8 mouse cellular contexts compared by ENCODE assay signal in genomic region chr11:60384762-60385421, GRCm38 (mm10). TPM values are rescaled to one million over a fixed set of nuclear protein-coding genes. Genes with fewer than 3 reads are reported as not detected.
DNase-seq lines count a peak whose midpoint lies in the region; ATAC-seq lines count a peak whose summit lies in the region.

No protein-coding gene starts in this region.

- no peak overlapping the region for H3K9ac ChIP-seq in kidney, embryonic 16.5 days (replicated peaks; ENCODE audit: low read length)
- peak overlapping the region; percentile 20; the same call in 1 of the 2 replicates for H3K9ac ChIP-seq in midbrain, embryonic 15.5 days

- no peak for DNase-seq in kidney, postnatal 36 days
- DNase-seq in forebrain, embryonic 10.5 days (ENCODE audit: extremely low spot score, low spot score), result peak; percentile 24
- peak; percentile 44 for DNase-seq in layer of hippocampus, adult 9-10 months (ENCODE audit: low spot score)
- no peak for DNase-seq in urinary bladder, postnatal 25 days (ENCODE audit: low spot score)
- DNase-seq in yolk sac, embryonic 10.5 days (ENCODE audit: low spot score), result no peak
- DNase-seq in lung, postnatal 10 days, result no peak

- no peaks in the 10 kb centered on the region for H3K36me3 ChIP-seq in kidney, embryonic 16.5 days (ENCODE audit: insufficient read depth, low read length)
- H3K36me3 ChIP-seq in forebrain, embryonic 10.5 days (replicated peaks), result no peaks in the 10 kb centered on the region
- no peaks in the 10 kb centered on the region for H3K36me3 ChIP-seq in midbrain, embryonic 15.5 days (replicated peaks)

- H3K9me3 ChIP-seq in kidney, embryonic 16.5 days (ENCODE audit: low read length), result no peaks in the 10 kb centered on the region
- H3K9me3 ChIP-seq in forebrain, embryonic 10.5 days, result no peaks in the 10 kb centered on the region
- H3K9me3 ChIP-seq in midbrain, embryonic 15.5 days, result no peaks in the 10 kb centered on the region

- H3K27me3 ChIP-seq in kidney, embryonic 16.5 days (ENCODE audit: insufficient read depth, low read length), result no peaks in the 10 kb centered on the region
- peaks cover 20% of the 10 kb centered on the region for H3K27me3 ChIP-seq in forebrain, embryonic 10.5 days (ENCODE audit: poor library complexity, severe bottlenecking)
- no peaks in the 10 kb centered on the region for H3K27me3 ChIP-seq in midbrain, embryonic 15.5 days (replicated peaks)

- 8% methylated on average over 16 of the region's 16 CpGs for WGBS in kidney, embryonic 16.5 days
- 6% methylated on average over 16 of the region's 16 CpGs for WGBS in forebrain, embryonic 10.5 days
- 2% methylated on average over 16 of the region's 16 CpGs for WGBS in midbrain, embryonic 15.5 days

- H3K27ac ChIP-seq in kidney, embryonic 16.5 days (ENCODE audit: low read length), result no peak overlapping the region
- H3K27ac ChIP-seq in forebrain, embryonic 10.5 days, result peak overlapping the region; percentile 71
- H3K27ac ChIP-seq in midbrain, embryonic 15.5 days, result peak overlapping the region; percentile 83

- no peak for ATAC-seq in kidney, embryonic 16.5 days (ENCODE audit: low FRiP score, low TSS enrichment)
- ATAC-seq in midbrain, embryonic 15.5 days (replicated peaks), result peak; percentile 85

- H3K4me3 ChIP-seq in kidney, embryonic 16.5 days (ENCODE audit: low read length), result no peak overlapping the region
- H3K4me3 ChIP-seq in forebrain, embryonic 10.5 days, result peak overlapping the region; percentile 39
- H3K4me3 ChIP-seq in midbrain, embryonic 15.5 days, result peak overlapping the region; percentile 18

- no peaks in the 10 kb centered on the region for H3K4me1 ChIP-seq in kidney, embryonic 16.5 days (ENCODE audit: insufficient read depth, low read length)
- H3K4me1 ChIP-seq in forebrain, embryonic 10.5 days, result peaks cover 22% of the 10 kb centered on the region
- peaks cover 20% of the 10 kb centered on the region for H3K4me1 ChIP-seq in midbrain, embryonic 15.5 days

- H3K4me2 ChIP-seq in kidney, embryonic 16.5 days (replicated peaks; ENCODE audit: low read depth, low read length), result peak overlapping the region; percentile 19; the same call in 1 of the 2 replicates
- peak overlapping the region; percentile 46 for H3K4me2 ChIP-seq in midbrain, embryonic 15.5 days

RNA-seq across cellular contexts. Expression of gene Drc3, which starts 31.8 kb away (rescaled TPM):
- 2.1 and 2.8 TPM in 2 replicates for polyA plus RNA-seq in kidney, embryonic 16.5 days (2015; fragmentation: Nextera tagmentation; extraction: Ambion mirVana)
- polyA plus RNA-seq in forebrain, embryonic 10.5 days (2016; fragmentation: Nextera tagmentation; extraction: Ambion mirVana), result 1.5 and 1.6 TPM in 2 replicates
- 6.1 and 6.3 TPM in 2 replicates for polyA plus RNA-seq in midbrain, embryonic 15.5 days (2015; fragmentation: Nextera tagmentation; extraction: Ambion mirVana)

RNA-seq across cellular contexts. Expression of gene Gid4, which starts 32.1 kb away (rescaled TPM):
- polyA plus RNA-seq in kidney, embryonic 16.5 days (2015; fragmentation: Nextera tagmentation; extraction: Ambion mirVana), result 26.5 and 26.6 TPM in 2 replicates
- 29.5 and 33.5 TPM in 2 replicates for polyA plus RNA-seq in forebrain, embryonic 10.5 days (2016; fragmentation: Nextera tagmentation; extraction: Ambion mirVana)
- 23.6 and 25.9 TPM in 2 replicates for polyA plus RNA-seq in midbrain, embryonic 15.5 days (2015; fragmentation: Nextera tagmentation; extraction: Ambion mirVana)

RNA-seq across cellular contexts. Expression of gene Tom1l2, which starts 32.2 kb away (rescaled TPM):
- 36.3 and 41.7 TPM in 2 replicates for polyA plus RNA-seq in kidney, embryonic 16.5 days (2015; fragmentation: Nextera tagmentation; extraction: Ambion mirVana)
- polyA plus RNA-seq in forebrain, embryonic 10.5 days (2016; fragmentation: Nextera tagmentation; extraction: Ambion mirVana), result 18.0 TPM in 2 replicates
- polyA plus RNA-seq in midbrain, embryonic 15.5 days (2015; fragmentation: Nextera tagmentation; extraction: Ambion mirVana), result 72.6 and 73.3 TPM in 2 replicates

RNA-seq across cellular contexts. Expression of gene Atpaf2, which starts 33.4 kb away (rescaled TPM):
- 61.4 and 62.1 TPM in 2 replicates for polyA plus RNA-seq in kidney, embryonic 16.5 days (2015; fragmentation: Nextera tagmentation; extraction: Ambion mirVana)
- polyA plus RNA-seq in forebrain, embryonic 10.5 days (2016; fragmentation: Nextera tagmentation; extraction: Ambion mirVana), result 53.5 and 54.8 TPM in 2 replicates
- 47.5 and 48.9 TPM in 2 replicates for polyA plus RNA-seq in midbrain, embryonic 15.5 days (2015; fragmentation: Nextera tagmentation; extraction: Ambion mirVana)

Comparison
In these comparisons a context has a peak if more than half of its experiments do, and no peak if none do; other contexts are left out.
1. DNase-seq: peak in forebrain, embryonic 10.5 days (single experiment) and layer of hippocampus, adult 9-10 months (single experiment); none in kidney, postnatal 36 days (0 of 2), urinary bladder, postnatal 25 days (single experiment), yolk sac, embryonic 10.5 days (single experiment) and lung, postnatal 10 days (single experiment).